Mouse (Mus musculus): ENCODE data around the gene Mertk.
A peak's percentile ranks its signal among the peaks of the same experiment; 100 is the strongest.
"Not testable (repeated sequence)": the region's sequence is repeated elsewhere in the genome, so short reads cannot be mapped to it uniquely, and the experiment has no call there.

The Mertk gene

DNA sequence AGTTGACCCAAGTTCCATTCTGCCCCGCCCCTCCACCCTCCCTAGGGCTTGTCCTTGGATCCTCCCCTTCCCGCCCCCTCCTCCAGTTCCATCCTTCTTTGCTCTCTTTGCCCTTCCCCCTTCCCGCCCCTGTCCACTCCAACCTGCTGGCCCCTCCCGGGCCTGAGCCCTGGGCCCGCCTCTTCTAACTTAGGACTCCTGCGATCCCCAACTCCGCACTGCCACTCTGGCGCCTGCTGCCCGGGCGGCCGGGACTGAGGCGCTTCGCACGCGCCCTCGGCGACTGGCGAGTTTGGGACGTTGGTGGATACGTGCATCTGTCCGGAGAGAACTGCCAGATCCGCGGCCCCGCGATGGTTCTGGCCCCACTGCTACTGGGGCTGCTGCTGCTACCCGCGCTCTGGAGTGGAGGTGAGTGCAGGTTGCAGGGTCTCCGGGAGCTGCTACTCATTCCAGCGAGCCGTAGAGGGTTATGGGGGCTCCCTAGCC, at the start of gene Mertk:
Gene Mertk, plus strand, starts transcription at position 264 of the 489 bp plus-strand sequence.
- DNase-seq = peak; percentile 94 to 97

DNA sequence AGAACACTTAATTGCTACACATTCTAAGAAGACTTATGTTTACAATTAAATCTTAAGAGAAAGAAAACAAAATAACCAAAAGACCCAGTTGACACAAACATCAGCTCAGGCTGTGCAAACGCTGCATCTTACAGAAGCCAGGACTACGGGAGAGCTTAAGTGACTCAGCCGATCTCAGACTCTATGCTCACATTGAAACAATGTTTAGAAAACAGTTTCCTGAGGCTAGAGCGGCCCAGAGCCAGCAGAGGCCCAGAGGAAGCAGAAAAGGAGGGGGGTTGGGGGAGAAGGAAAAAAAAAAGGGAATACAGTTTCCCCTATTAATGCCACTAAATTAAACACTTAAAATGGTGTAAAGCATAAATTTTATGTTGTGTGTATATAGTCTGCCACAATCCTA, 18.1 kb upstream of the Mertk start:
- peak in 1 of 2 experiments; percentile 58 for DNase-seq

DNA sequence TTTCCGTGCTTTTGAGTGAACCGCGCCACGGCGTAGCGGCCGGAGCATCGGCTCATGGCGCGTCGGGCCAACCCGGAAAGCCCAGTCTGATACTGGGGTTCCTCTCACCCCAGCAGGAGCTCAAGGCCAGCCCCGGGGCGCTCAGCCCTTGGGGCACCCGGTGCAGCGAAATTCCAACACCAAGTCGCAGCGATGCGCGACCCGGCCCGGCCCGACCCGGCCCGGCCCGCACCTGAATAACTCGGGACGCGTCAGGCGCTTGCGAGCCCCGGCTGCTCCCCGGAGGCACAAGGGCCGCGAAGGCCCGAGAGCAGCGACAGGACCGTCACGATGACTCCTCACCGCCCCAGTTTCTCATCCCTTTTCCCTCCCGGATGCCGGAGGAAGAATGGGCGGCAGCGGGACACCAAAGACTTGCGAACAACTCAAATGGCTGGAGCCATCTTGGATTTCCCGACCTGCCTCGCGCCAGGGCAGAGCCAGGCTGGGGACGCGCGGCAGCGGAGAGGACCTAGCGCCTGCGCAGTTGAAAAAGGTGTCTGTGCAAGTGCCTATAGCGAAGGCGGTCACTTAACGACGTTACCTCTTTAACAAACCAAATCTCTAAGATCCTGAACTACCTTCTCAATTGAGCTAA, 11.7 kb upstream of the Mertk start, which contains the start of gene Anapc1:
Gene Anapc1, minus strand, starts transcription at position 471 of the 637 bp plus-strand sequence.
- peak; percentile 88 to 91 for DNase-seq

DNA sequence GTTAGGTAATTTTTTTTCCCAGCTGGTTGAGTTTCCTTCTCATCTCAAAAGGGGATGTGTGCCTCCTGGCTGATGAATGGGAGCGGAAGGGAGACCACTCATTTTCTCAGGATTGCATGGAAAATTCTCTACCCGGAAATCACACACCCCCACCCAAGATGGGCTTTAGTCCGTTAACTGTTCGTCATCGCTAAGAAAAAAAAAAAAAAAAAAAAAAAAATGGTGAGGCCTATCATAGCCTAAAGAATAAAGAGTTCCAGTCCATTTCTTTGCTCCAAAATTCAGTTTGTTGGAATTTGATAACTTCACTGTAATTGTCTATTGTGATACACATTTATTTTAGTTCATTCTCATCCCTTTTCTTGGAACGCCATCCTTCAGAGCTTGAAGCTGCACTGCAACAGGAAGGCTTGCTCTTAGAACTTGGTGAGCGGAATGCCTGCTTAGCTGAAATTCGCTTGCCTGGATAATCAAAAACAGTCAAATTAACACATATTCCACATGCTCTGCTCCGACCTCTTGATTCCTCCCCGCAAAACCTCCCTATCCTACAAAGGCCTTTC, 11.1 kb upstream of the Mertk start:
- no peak for DNase-seq

DNA sequence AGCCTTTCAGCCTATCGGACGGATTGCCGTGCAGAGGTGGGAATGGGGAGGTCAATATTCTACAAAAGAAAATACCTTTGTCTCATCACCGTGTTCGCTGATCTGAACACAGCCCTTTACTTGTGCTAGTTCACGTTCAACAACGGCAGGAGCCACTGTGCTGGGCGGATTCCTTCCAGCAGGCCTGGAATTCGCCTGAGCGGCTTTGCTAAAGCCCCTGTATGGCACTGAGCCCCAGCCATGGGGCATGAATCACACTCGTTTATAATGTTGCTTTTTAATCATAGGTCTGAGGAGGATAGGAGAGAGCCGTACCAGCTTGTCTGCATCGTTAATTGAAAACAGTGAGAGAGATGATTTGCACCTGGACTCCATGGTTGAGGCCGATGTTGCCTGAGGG, 6.4 kb upstream of the Mertk start:
- no peak for DNase-seq

DNA sequence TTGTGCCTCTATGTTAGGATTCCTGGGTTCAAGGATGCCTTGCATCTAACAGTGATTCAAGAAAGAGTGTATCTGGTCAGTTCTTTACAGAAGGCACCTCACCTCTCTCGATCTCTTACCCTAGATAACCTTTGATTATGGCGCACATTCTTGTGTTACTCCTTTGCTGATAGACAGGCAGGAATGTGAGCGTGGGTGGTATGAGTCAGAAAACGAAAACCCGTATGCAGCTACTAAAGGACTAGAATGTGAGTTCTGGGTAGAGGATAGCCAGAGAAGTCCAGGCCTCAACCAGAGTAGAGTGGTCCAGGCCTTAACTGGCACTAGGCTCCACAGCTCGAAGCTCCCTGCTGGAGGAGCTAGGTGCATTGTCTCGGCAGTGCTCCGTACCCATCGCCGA, 6.0 kb upstream of the Mertk start:
- DNase-seq = no peak

DNA sequence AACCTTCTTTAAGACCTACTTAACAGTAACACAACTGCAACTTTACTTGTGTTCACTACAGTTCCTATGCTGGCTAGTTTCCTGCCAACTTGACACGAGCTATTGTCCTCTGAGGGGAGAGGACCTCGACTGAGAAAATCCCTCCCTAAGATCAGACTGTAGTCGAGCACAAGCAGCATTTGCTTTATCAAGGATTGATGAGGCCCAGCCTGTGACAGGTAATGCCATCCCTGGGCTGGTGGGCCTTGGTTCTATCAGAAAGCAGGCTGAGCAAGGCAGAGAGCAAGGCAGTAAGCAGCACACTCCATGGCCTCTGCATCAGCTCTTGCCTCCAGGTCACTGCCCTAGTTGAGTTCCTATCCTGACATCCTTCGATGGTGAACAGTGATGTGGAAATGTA, 5.5 kb upstream of the Mertk start:
- DNase-seq = no peak

DNA sequence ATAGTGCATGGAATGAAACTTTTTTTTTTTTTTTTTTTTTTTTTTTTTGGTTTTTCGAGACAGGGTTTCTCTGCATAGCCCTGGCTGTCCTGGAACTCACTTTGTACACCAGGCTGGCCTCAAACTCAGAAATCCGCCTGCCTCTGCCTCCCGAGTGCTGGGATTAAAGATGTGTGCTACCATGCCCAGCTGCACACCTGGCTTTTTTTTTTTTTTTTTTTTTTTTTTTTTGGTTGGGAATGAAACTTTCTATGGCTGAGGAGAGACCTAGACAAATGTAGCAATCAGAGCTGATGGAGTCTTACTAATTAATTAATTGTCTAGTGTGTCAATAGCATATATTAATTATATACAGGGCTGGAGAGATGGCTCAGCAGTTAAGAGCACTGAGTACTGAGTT, 4.9 kb upstream of the Mertk start:
- DNase-seq = not testable (repeated sequence)

DNA sequence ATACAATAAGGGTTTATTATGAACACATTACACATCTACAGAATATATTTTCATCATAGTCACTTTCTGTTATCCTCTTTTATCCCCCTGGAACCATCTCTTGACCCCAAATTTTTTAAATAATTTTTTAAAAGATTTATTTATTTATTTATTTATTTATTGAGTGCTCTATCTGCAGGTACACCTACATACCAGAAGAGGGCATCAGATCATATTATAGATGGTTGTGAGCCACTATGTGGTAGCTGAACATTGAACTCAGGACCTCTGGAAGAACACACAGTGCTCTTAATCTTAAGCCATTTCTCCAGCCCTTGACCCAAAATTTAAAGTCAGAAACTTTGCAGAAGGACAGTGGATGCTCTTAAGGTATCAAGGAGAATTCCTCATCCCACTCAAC, 4.2 kb upstream of the Mertk start:
- DNase-seq = no peak

DNA sequence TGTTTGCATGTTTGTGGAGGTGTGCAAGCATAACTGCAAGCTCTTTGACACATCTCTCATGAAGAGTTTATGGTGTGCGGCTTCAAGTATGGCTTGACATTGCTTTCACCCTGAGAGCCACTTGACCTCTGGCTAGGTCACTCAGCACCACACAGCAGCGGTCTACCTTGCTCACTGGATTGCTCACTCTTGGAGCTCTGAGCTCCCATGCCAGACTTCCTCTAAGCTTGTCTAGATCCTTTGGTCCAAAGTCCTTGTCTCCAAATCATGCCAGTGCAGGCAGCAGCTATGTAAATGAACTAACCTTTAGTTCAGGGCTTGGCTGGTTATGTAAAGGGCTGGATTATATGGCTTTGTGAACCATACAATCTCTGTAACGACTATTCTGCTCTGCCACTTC, 2.3 kb upstream of the Mertk start:
- DNase-seq = no peak

DNA sequence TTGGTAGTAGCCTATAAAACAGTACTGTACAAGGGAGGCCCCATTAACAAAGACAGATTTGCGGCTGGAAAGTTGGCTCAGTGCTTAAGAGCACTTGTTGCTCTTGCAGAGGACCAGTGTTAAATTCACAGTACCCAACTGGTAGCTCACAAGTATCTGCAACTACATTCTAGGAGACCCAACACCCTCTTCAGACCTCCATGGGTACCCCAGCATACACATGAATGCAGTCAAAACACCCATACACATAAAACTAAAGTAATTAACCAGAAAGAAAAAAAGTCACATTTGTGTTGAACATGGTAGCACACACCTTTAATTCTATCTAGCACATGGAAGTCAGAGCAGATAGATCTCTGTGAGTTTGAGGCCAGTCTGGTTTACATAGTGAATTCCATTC, 1.7 kb upstream of the Mertk start:
- no peak for DNase-seq

DNA sequence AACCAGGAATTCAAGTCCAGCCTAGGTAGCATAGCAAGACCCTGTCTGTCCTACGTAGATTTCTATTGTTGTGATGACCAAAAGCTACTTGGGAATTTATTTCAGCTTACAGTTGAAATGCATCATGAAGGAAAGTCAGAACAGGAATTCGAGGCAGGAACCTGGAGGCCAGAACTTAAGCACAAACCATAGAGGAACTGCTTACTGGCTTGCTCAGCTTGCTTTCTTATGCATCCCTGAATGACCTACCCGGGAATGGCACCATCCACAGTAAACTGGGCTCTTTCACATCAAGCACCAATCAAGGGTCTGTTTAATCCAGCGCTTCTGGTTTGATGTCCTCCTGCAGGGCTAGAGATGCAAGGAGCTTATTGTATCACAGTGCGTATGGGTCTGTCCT, 1.2 kb upstream of the Mertk start:
- DNase-seq = no peak

DNA sequence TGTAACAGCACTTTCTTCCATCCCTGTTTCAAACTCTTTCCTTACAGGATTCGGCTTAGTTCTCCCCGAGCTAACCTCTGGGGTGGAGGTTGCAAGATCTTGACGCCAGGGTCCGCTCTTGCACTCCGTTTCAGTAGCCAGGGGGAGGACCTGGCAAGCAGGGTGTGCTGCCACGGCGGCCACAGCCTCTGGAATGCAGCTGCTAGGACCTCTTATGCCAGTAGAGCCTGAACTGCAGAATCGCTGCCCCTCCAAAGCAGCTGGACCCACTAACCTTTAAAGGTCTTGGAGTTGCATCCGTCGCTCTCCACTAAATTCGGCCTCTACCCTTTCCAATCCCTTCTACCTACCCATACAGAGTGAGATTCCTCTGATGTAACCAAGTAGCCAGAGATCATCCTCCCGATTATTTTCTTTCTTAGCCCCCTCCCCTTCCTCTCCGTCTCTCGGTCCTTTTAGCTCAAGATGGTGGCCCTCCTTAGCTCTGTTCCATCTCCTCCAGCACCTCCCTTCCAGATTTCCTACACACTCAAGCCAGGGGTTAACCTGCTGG, 540 bp upstream of the Mertk start:
- DNase-seq = peak; percentile 90 to 91

DNA sequence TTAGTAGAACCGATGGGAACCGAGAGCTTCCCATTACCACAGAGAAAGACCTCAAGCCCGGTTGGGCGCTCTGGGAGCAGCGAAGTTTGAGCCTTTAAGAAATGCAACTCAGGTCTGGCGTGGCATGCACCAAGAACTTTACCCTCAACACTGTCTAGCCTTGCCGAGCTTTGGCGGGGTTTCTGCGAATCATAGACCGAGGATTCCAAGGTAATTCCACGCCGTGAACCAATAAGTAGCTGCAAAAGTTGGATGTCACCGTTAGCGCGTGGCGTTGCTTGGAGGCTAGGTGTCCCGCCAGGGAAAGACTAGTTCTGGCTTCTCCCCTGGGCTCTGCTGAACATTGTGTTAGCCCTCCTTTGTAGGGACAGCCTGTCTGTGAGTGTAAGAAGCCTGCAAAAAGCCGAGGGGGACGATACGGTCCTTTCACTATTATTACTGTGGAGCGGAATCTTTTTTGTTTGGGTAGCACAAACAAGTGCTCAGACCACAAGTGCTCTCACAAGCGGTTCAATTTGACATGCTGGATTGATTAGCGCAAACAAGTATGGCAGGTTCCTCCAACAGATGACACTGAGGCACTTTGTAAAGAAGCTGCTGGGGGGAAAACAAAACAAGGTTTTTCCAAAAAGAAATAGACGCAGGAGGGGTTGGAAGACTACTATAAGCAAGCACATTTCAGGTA, 587 bp downstream of the Mertk start:
- no peak for DNase-seq

DNA sequence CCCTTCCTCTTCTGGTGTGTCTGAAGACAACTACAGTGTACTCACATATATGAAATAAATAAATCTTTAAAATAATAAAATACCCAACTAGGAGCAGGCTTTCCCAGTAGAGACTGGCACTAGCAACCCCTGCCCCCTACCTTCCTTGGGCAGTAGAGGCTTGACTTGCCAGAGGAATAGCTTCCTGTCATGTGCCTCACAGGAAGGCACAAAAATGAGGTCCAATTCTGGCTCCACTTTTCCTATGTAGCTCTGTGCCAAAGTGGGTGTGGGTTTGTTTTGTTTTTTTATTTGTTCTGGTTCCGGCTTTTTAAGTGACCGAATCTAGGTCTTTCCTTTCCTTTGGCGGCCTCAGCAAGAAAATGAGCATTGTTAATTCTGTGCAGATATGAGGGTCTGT, 5.7 kb downstream of the Mertk start:
- DNase-seq = peak; percentile 50 to 76

DNA sequence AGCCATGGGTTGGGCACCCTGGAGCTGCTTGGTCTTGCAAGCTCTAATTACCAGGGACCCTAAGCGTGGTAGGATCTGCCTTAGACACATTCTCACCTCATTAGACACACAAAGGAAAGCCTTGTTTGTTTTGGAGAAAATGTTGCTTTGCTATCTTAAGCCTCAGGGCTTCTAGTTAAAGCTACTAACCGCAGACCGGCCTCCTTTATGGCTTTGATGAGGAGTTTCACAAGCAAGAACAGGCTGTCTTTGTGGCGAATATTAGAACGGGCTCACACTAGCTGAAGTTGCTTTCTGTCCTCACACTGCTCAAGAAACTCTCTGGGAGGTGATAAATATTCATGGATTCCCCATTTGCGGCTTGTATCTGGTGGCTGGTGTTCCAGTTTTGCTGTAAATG, 10.5 kb downstream of the Mertk start:
- DNase-seq = no peak

DNA sequence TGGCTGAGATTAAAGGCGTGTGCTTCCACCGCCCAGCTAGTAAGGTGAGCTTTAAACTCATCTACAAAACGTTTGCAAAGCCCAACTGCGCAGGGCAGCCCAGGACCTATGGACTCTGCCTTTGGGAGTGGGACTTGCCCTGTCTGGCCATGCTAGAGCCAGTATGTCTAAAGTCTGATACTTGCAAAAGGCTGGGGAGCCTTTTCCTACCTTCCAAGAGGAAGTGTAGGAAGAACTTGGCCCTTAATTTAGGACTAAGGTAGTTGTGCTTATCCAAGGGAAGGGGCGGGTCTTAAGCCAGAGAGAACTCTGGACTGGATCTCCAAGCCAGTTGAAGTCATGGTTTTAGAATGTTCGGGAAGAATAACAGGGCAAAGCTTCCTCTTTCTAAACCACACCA, 11.9 kb downstream of the Mertk start:
- DNase-seq = no peak

DNA sequence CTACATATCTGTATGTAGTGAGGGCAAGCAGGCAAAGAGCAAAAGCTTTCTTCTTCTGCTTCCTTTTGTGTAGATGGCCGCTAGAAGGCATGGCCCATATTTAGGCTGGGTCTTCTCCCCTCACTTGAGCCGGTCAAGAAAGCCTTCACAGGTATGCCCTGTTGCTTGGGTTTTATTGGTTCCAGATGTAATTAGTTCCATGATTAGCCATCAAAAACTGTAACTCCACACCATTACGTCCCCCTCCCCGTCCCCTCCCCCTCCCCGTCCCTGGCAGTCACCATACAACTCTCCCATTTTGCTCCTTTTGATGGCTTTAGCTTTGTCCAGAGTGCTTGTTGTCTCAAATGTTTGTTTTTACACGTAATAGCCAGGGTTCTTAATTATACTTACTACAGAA, 14.2 kb downstream of the Mertk start:
- no peak for DNase-seq

DNA sequence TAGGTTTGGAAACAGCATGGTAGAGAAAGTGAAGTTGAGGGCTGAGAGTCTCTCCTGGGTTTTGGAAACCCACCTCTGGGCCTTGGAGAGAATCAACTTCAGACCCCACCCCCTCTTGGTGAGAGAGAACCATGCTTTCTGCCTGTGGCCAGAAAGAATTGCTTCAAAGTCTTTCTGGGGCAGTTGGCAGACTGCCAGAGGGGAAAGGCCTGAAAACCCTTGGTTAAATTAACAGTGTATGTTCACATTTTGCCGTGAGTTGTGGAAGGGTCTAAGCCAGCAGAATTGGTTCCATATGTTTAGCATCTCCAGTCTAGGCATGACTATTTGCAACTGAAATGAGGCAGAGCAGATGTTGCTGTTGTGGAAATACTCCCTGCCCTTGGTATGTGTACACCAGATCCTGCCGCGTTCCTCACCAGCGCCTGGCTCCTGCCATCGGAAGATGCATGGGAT, 14.8 kb downstream of the Mertk start:
- DNase-seq = peak; percentile 35 to 39

DNA sequence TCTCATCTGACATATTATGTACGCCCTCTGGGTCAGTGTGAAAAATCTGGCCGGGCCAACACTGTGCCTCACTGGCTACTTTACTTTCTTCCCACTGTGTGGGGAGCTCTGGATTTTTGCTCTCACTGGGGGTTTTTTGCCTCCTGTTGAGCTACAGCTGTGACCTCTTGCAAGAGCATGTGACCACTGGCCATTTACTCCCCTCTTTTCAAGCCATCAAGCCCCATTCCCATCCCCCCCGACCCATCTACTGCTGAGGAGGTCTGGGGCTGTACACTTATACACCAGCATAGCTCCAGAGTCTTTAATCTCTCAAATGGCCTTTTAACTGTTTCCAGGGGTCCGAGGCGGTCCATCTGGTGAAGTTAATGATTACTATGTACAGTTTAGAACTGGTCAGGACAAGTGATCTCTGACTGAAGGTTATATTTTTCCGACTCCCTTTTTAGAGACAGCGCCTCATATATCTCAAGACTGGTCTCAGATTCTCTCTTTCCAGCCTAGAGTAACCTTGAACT, 16.0 kb downstream of the Mertk start:
- no peak for DNase-seq

DNA sequence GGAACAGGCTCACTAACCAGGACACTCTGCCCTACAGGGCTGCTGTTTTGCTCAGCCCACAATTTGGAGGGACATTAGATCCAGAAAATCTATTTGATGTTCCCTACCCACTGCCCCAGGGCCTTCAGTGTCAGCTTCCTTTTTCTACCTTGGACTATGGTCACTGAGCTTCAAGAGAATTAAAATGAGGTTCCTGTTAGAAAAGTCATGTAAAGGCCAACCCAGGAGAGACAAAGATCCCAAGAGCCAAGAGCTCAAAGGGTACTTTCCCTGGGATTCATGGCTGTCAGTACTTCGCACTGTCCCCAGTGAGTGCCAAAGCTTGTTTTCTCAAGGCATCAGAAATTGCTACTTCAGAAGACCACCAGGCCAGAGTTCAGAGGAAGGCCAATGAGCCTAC, 17.2 kb downstream of the Mertk start:
- no peak for DNase-seq

DNA sequence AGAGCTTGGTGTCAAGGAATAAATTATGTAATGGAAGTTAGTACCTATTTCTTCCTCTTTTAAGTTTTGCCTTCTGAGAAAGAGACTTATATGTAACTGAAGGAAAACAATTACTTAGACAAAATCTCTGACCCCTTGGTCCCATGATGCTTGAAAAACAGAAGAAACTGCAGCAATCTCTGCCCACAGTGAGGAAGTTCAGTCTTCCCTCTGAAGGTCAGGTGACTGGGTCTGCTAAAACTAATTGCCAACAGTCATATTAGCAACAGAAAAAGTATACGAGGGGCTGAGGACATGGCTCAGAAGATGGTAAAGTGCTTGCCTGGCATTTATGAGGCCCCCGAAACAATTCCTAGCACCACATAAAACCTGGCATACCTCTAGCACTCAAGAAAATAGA, 20.6 kb downstream of the Mertk start:
- no peak for DNase-seq

DNA sequence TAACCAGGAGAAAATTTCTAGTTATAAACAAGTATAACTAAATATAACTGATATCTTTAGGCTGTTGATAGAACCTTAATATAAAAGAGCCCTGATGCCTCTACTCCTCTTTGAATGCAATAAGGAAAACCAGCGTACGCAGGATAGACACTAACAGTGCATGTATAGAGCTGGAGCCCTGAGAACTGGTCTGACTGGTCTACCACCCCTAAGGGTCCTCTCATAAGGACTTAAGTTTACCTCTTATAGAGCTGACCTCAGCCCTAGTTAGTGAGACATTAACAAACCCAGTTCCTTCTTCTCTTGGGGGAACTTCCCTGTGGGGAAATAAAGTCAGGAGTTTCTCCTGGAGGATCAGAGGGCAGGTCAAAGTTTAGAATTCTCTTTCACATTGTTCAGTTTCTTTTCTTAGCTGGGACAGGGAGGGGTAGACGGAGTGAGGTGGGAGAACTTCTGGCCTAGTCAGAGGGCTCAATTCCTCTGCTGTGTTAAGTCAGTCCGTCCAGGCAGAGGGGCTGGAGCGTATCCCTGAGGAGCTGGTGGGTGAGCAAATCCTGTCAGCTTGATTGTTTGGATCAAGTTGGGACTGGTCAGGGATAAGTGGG, 23.5 kb downstream of the Mertk start:
- DNase-seq = peak in 1 of 2 experiments; percentile 14
